Mouse (Mus musculus): ENCODE data around the gene Opcml.

DNA sequence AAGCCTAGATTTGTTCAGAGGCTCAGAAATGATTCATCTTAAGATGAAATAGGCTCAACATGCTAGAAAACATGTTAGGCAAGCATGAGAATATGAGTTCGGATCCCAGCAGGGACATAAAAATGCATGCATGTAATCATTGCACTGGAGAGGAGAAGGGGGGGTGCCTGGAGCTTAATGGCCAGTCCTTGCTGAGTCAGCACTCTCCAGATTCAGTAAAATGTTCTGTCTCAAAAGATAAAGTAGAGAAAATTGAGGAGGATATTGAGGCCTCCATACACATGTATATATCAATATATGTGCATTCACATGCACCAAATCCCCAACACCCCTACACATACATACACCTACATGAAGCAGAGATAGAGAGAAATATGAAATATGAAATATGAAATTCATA, 889.7 kb downstream of the Opcml start:
- no peak for TF ChIP-seq CTCF (IDR thresholded peaks at IDR 0.05; ENCODE audit: control insufficient read depth, insufficient read depth, insufficient read length)
- TF ChIP-seq FOSL1 (IDR thresholded peaks at IDR 0.05; ENCODE audit: insufficient read depth, low read length, poor library complexity, severe bottlenecking) = no peak
- no peak for TF ChIP-seq USF1 (IDR thresholded peaks at IDR 0.05; ENCODE audit: low read depth)
- no peak for TF ChIP-seq MAX (IDR thresholded peaks at IDR 0.05)
- no peak for TF ChIP-seq CEBPB (IDR thresholded peaks at IDR 0.05; ENCODE audit: low read depth)
- TF ChIP-seq MYOG (IDR thresholded peaks at IDR 0.05; ENCODE audit: control insufficient read depth, extremely low read depth, insufficient read length) = no peak
- TF ChIP-seq MYOD1 (IDR thresholded peaks at IDR 0.05; ENCODE audit: control insufficient read depth, insufficient read length, low read depth) = no peak
